Mouse (Mus musculus) neural tube, embryonic 14.5 days (tissue): ENCODE data around the gene Nqo1. TPM values are rescaled to one million over a fixed set of nuclear protein-coding genes. Genes with fewer than 3 reads are reported as not detected.

Experiments
- ATAC-seq: fragments of 200-750 bp; cut with Nextera tagmentation; 2 replicates; pipeline ENCODE4 v1.8.0; 2017; ENCODE audit warnings: low read depth, mild to moderate bottlenecking, moderate TSS enrichment, moderate library complexity
- H3K27ac ChIP-seq: fragments of 300-500 bp; sonication (generic); 2 replicates; pipeline ENCODE4 v1.5.1; 2014; ENCODE audit warnings: low read depth, mild to moderate bottlenecking, control low read depth, low read length, moderate library complexity, mixed read lengths
- H3K27me3 ChIP-seq: fragments of 300-500 bp; sonication (generic); 2 replicates; pipeline ENCODE4 v1.6.1; 2014; ENCODE audit warnings: low read length; ENCODE audit not compliant: control insufficient read depth, insufficient read depth
- H3K36me3 ChIP-seq: fragments of 300-500 bp; sonication (generic); 2 replicates; pipeline ENCODE4 v1.6.1; 2014; ENCODE audit warnings: low read length, mixed read lengths; ENCODE audit not compliant: control insufficient read depth, insufficient read depth
- H3K4me1 ChIP-seq: fragments of 300-500 bp; sonication (generic); 2 replicates; pipeline ENCODE4 v1.6.1; 2014; ENCODE audit warnings: low read length; ENCODE audit not compliant: control insufficient read depth, insufficient read depth
- H3K4me2 ChIP-seq: fragments of 300-500 bp; sonication (generic); 2 replicates; pipeline ENCODE4 v1.6.1; 2014; ENCODE audit warnings: mild to moderate bottlenecking, low read depth, low read length, control low read depth
- H3K4me3 ChIP-seq: fragments of 300-500 bp; sonication (generic); 2 replicates; pipeline ENCODE4 v1.5.1; 2014; ENCODE audit warnings: low read depth, low read length, control low read depth, mixed read lengths
- H3K9ac ChIP-seq: fragments of 300-500 bp; sonication (generic); replicated peaks from 2 replicates; pipeline ENCODE4 v1.6.1; 2014; ENCODE audit warnings: low read depth, mild to moderate bottlenecking, control low read depth, low read length, mixed read lengths
- H3K9me3 ChIP-seq: fragments of 300-500 bp; sonication (generic); 2 replicates; pipeline ENCODE4 v1.6.1; 2016; ENCODE audit warnings: low read length; ENCODE audit not compliant: control insufficient read depth
- WGBS: fragments of 180-500 bp; shearing (Covaris S2); extraction: QIAGEN DNeasy Blood & Tissue Kit; methylation state at CpG from one replicate; pipeline ENCODE4 v1.1.7; 2014; 5-methylcytosine and 5-hydroxymethylcytosine counted together
- polyA plus RNA-seq: library from polyadenylated mRNA; unstranded; fragments of >200 nt; fragmentation: Nextera tagmentation; extraction: Ambion mirVana; gene quantifications from 2 replicates; pipeline ENCODE4 v1.2.1, GENCODE M21; 2014

Nqo1 gene
- polyA plus RNA-seq, 1 experiment from 2014 or later: 7.9 TPM

DNA sequence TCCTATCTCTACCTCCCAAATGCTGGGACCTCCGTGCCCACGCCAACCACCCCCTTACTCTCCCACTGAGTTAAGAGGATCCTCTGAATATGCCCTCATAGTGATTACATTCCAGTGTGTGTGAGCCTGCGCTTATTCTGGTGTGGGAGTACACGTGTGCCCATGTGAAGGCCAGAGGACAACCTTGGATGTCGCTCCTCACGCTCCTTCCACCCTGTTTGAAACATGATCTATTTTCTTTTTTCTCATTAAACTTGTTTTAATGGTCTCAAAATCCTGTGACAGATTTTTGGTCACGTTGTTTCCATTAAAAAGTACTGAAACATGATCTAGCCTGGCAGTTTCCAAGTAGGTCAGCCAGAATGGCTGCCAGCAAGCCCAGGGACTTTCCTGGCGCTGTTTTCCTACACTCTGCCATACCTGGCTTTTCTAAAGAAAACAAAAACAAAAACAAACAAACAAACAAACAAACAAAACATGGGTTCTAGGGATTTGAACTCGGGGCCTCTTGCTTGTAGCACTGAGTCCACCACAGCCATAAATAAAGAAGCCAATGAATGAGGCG is 6.8 kb downstream of the Nqo1 start:
- H3K4me3 ChIP-seq: no peak overlapping the region
- no peaks in the 10 kb centered on the region for H3K9me3 ChIP-seq
- H3K36me3 ChIP-seq: no peaks in the 10 kb centered on the region
- no peaks in the 10 kb centered on the region; the same call in 1 of the 2 replicates for H3K4me1 ChIP-seq
- H3K4me2 ChIP-seq: no peak overlapping the region
- ATAC-seq: no peak
- no peak overlapping the region for H3K27ac ChIP-seq
- H3K27me3 ChIP-seq: no peaks in the 10 kb centered on the region
- 94% methylated on average over 10 of the region's 10 CpGs for WGBS
- no peak overlapping the region for H3K9ac ChIP-seq

DNA sequence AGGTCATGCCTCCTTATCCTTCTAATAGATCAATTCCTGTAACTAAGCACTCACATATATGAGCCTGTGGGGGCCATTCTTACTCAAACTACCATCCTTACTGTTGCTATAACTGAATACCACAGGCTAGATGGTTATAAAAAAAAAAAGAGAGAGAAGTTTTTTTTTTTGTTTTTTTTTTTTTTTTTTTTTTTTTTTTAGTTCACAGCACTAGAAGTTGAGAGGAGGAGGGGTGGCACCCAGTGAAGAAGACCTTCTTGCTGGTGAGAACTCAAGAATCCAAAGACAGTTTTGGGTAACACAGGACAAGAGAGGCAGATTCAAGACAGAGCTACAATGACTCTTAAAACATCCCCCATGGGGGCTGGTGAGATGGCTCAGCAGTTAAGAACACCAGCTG is 7.6 kb downstream of the Nqo1 start:
- no peak for ATAC-seq
- no peaks in the 10 kb centered on the region for H3K27me3 ChIP-seq
- H3K4me2 ChIP-seq: no peak overlapping the region
- no peaks in the 10 kb centered on the region; the same call in 1 of the 2 replicates for H3K4me1 ChIP-seq
- no peaks in the 10 kb centered on the region for H3K36me3 ChIP-seq
- no peaks in the 10 kb centered on the region for H3K9me3 ChIP-seq
- no peak overlapping the region for H3K4me3 ChIP-seq
- H3K9ac ChIP-seq: no peak overlapping the region
- H3K27ac ChIP-seq: no peak overlapping the region

DNA sequence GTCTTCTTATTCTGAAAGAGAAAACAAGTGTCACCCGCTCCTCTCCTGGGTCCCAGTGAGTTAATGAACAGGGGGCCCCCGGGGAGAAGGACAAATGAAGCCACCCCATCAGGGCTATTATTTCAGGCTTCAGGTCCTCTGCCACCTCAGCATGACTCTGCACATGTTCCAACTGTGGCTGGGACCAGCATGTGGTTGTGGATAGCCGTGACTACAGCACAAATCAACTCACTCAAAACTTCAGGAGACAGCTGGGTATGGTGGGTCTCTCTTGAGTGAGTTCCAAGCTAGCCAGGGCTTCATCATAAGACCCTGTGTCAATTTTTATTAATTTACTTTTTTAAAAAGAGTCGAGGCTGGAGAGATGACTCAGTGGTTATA is 11.9 kb downstream of the Nqo1 start:
- Histone ChIP-seq H3K36me3 (no peaks in the 10 kb centered on the region), H3K9ac (no peak overlapping the region), H3K4me1 (no peaks in the 10 kb centered on the region), H3K27ac (no peak overlapping the region), H3K4me3 (no peak overlapping the region), H3K9me3 (no peaks in the 10 kb centered on the region), H3K27me3 (no peaks in the 10 kb centered on the region), H3K4me2 (no peak overlapping the region)
- WGBS: 67% methylated on average over 4 of the region's 4 CpGs
- no peak for ATAC-seq

DNA sequence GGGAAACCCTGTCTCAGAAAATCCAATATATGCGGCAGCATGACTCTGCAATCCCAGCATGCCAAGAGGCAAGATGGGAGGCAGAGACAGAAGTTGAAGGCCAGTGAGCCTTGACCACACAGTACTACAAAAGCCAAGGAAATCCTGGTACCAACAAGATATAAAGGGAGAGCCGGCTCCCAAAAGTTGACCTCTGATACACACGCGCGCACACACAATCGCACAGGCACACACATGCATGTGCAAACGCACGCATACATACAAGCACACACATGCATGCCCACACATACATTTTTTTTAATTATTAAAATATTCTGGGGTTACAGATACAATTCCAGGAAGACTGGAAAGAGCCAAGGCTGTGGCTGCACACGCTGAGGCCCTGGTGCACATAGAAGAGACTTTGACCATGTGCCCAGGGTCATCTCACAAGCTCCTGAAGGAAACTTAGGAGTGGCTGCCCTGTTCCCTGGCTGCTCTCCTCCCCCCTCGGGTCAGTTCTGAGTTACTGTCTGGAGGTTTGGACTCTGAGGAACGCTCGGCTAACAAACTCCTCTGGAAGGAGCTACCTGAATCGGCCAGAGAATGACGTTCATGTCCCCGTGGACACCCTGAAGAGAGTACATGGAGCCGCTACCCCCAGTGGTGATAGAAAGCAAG is 12.4 kb downstream of the Nqo1 start:
- Histone ChIP-seq H3K4me2 (no peak overlapping the region), H3K9me3 (no peaks in the 10 kb centered on the region), H3K36me3 (no peaks in the 10 kb centered on the region), H3K4me1 (no peaks in the 10 kb centered on the region), H3K4me3 (no peak overlapping the region), H3K9ac (no peak overlapping the region), H3K27me3 (no peaks in the 10 kb centered on the region), H3K27ac (no peak overlapping the region)
- 95% methylated on average over 16 of the region's 16 CpGs for WGBS
- no peak for ATAC-seq

DNA sequence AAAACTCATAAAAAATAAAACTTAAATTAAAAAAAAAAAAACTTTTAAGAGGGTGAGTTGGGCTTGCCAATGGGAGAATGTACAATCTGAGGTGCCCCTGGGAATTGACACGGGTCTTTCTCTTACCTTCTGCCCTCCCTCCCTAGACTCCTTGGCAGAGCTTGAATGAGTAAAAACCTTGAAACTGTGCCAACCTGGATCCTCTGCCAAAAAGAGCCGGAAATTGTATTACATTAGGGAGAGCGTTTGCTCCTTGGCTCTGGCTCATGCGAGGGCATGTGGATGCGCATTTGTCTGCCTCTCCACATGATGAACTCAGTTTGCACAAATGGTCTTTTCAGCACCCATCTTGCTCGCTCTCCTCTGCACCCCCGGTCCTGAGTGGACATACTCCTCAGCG is 13.4 kb downstream of the Nqo1 start:
- no peaks in the 10 kb centered on the region for H3K9me3 ChIP-seq
- peak; percentile 46; the same call in 1 of the 2 replicates for ATAC-seq
- H3K27ac ChIP-seq: no peak overlapping the region
- no peak overlapping the region for H3K4me3 ChIP-seq
- H3K4me1 ChIP-seq: no peaks in the 10 kb centered on the region
- no peak overlapping the region for H3K4me2 ChIP-seq
- 54% methylated on average over 8 of the region's 8 CpGs for WGBS
- H3K27me3 ChIP-seq: no peaks in the 10 kb centered on the region
- H3K9ac ChIP-seq: no peak overlapping the region
- H3K36me3 ChIP-seq: no peaks in the 10 kb centered on the region

DNA sequence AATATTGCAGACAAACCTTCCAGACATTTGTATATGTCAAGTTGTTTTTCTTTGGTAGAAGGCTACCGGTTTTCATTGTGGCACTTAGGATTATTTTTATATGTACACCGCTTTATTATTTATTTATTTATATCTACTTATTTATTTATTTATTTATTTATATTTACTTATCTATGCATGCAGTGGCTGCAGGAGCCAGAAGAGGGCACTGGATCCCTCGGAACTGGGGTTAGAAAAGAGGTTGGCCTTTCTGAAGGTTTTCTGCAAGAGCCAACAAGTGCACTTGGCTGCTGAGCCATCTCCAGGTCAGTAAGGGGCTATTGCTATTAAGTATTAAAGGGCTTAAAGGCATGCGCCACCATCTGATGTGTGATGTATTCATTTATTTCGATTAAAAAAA is 15.1 kb downstream of the Nqo1 start:
- Histone ChIP-seq H3K4me3 (no peak overlapping the region), H3K4me2 (no peak overlapping the region), H3K9ac (no peak overlapping the region), H3K4me1 (no peaks in the 10 kb centered on the region), H3K36me3 (no peaks in the 10 kb centered on the region), H3K27ac (no peak overlapping the region), H3K9me3 (no peaks in the 10 kb centered on the region), H3K27me3 (no peaks in the 10 kb centered on the region)
- WGBS: 72% methylated on average over 5 of the region's 5 CpGs
- ATAC-seq: no peak

DNA sequence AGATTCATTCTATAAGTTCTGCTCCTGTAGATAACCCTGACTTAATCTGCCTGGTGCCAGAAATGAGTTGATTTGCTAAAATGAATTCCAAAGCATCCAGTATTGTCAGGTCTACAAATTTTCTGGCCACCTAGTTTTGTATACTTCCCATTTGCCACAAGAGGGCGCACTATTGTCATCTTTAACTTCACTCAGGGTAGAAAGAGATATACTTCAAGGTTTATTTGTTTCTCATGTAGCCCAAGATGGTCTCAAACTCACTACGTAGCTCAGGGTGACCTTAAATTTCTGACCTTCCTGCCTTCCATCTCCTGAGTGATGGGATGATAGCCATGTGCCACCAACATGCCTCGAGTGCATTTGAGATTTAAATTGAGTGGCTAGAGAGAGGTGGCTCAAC is 16.4 kb downstream of the Nqo1 start:
- no peaks in the 10 kb centered on the region for H3K9me3 ChIP-seq
- no peaks in the 10 kb centered on the region for H3K27me3 ChIP-seq
- no peak overlapping the region for H3K27ac ChIP-seq
- no peaks in the 10 kb centered on the region for H3K4me1 ChIP-seq
- no peak overlapping the region for H3K4me3 ChIP-seq
- WGBS: 37% methylated on average over 3 of the region's 3 CpGs
- no peak overlapping the region for H3K4me2 ChIP-seq
- H3K36me3 ChIP-seq: no peaks in the 10 kb centered on the region
- ATAC-seq: no peak
- no peak overlapping the region for H3K9ac ChIP-seq

DNA sequence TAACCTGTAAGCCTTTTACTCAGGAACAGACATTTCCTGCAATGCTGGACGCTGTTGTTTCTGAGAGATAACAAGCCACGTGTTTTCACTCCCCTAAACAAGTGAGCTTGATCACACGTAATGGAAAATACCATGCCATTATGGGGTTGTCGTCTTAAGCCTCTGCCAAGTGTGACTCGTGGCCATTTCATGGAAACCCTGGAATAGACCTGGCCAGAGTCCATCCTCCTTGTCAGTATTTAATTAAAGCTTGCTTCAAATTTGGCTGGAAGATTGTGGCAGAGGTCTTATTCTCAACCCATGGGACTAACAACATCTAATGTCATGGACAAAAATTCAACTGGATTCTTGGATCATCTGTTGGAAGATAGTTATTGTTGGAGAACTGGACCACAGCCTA is 16.8 kb downstream of the Nqo1 start:
- H3K4me2 ChIP-seq: no peak overlapping the region
- H3K4me1 ChIP-seq: no peaks in the 10 kb centered on the region
- no peaks in the 10 kb centered on the region for H3K27me3 ChIP-seq
- no peak overlapping the region for H3K4me3 ChIP-seq
- no peak overlapping the region for H3K27ac ChIP-seq
- H3K9ac ChIP-seq: no peak overlapping the region
- 59% methylated on average over 5 of the region's 5 CpGs for WGBS
- no peaks in the 10 kb centered on the region for H3K9me3 ChIP-seq
- H3K36me3 ChIP-seq: no peaks in the 10 kb centered on the region
- no peak for ATAC-seq

DNA sequence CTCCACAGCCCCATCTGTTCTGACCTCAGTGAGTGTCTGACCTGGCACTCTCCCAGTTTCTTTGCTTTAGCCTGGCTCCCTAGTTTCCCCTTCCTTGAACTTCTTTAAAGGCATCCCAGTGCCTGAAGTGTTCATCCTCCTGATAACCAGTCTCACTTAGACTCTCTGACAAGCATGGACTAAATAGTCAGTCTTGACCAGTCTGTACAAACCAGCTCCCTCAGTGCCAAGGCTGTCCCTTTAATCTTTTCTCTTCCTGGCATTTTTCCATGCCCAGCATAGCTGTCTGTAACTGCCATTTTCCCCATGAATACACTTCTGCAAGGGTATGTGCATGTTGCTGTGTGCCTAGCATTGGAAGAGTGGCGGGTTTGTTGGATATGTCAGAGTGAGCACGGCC is 17.9 kb downstream of the Nqo1 start:
- Histone ChIP-seq H3K27me3 (no peaks in the 10 kb centered on the region), H3K36me3 (0 out of 2 replicates have a peak, but pooled peaks cover 2% of the 10 kb centered on the region), H3K9ac (no peak overlapping the region), H3K4me2 (no peak overlapping the region), H3K4me1 (no peaks in the 10 kb centered on the region), H3K4me3 (no peak overlapping the region), H3K27ac (no peak overlapping the region), H3K9me3 (no peaks in the 10 kb centered on the region)
- 84% methylated on average over 2 of the region's 2 CpGs for WGBS
- ATAC-seq: no peak
